Mouse (Mus musculus): ENCODE data around the gene Pcca. TPM values are rescaled to one million over a fixed set of nuclear protein-coding genes. Genes with fewer than 3 reads are reported as not detected.

Pcca gene
- polyA plus RNA-seq, 1 experiment from 2014 or later = 29.9 TPM

DNA sequence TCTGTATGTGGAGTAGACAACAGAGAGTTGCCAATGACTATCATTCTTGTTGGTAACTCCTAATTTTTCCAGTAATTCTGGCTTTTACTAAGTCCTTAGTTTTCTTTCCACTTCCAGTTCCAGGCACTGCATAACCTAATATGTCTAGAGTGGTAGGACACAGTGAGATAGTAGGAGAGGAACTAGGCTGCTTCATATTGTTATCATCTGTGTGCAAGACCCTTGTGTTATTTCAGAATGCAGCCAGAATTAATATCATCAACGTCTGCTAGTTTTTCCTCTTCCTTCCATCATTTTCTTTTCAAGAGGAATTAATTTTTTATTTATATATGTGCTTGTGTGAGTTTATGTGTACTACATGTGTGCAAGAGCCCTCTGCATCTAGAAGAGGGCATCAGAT lies 114.1 kb downstream of the Pcca start:
- Histone ChIP-seq H3K4me2 (ENCODE audit: low read length) (no peak overlapping the region), H3K36me3 (ENCODE audit: control insufficient read depth, insufficient read depth, low read length) (no peaks in the 10 kb centered on the region), H3K9ac (replicated peaks; ENCODE audit: low read length) (no peak overlapping the region), H3K9me3 (ENCODE audit: control insufficient read depth, low read length) (no peaks in the 10 kb centered on the region), H3K27ac (replicated peaks; ENCODE audit: low read depth, low read length) (no peak overlapping the region), H3K4me3 (replicated peaks; ENCODE audit: low read depth, low read length) (no peak overlapping the region), H3K4me1 (ENCODE audit: control insufficient read depth, insufficient read depth, low read length) (no peaks in the 10 kb centered on the region), H3K27me3 (ENCODE audit: control insufficient read depth, insufficient read depth, low read length) (no peaks in the 10 kb centered on the region)
- DNase-seq (no peak), ATAC-seq (ENCODE audit: low FRiP score, low TSS enrichment) (no peak)
- 93% methylated on average over 1 of the region's 1 CpGs for WGBS

DNA sequence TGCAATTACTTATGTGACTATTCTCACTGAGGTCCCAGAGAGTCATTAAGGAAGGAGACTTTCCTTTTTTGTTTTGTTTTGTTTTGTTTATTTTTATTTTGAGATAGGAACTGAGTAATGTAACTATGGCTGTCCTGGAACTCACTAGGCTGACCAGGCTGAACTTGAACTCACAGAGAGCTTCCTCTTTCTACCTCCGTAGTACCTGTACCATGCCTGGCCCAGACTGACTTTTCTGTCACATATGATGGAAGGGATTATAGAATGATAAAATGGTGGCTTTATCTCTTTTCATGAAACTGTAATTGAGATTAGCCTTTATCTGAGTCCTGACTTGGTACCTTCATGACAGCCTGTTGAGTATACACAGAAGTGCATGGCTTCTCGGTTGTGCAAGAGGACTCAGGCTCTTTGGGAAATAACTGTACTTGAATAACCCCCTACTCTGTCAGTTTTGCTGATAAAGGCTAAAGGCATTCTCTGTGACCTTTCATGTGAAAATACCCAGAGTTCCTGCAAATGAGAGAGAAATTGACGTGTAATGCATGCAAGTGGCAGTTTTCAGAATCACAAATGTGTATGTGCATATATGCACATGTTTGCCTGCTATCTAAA lies 115.3 kb downstream of the Pcca start:
- ATAC-seq (ENCODE audit: low FRiP score, low TSS enrichment) (no peak), DNase-seq (no peak)
- Histone ChIP-seq H3K36me3 (ENCODE audit: control insufficient read depth, insufficient read depth, low read length) (no peaks in the 10 kb centered on the region), H3K4me2 (ENCODE audit: low read length) (no peak overlapping the region), H3K9me3 (ENCODE audit: control insufficient read depth, low read length) (no peaks in the 10 kb centered on the region), H3K27ac (replicated peaks; ENCODE audit: low read depth, low read length) (no peak overlapping the region), H3K27me3 (ENCODE audit: control insufficient read depth, insufficient read depth, low read length) (no peaks in the 10 kb centered on the region), H3K4me1 (ENCODE audit: control insufficient read depth, insufficient read depth, low read length) (no peaks in the 10 kb centered on the region), H3K4me3 (replicated peaks; ENCODE audit: low read depth, low read length) (no peak overlapping the region), H3K9ac (replicated peaks; ENCODE audit: low read length) (no peak overlapping the region)
- WGBS = 83% methylated on average over 3 of the region's 3 CpGs

DNA sequence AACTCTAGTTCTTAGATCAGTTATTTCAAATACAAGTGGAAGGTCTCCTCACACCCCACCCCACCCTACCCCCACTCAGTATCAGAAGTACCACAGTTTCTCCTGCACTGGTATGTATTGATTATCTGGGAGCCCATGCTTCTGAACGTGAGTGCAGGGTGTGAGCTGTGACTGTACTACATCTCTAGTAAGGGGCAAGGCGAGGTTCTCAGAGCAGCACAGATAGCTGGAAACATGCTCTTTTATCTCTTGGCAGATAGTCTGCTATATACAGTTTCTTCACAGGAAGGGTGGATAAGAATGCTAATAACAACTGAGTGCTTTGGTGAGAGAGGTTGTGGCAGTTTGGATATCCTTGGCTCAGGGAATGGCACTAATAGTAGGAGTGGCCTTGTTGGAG lies 117.6 kb downstream of the Pcca start:
- Histone ChIP-seq H3K27me3 (ENCODE audit: control insufficient read depth, insufficient read depth, low read length) (no peaks in the 10 kb centered on the region), H3K9ac (replicated peaks; ENCODE audit: low read length) (no peak overlapping the region), H3K36me3 (ENCODE audit: control insufficient read depth, insufficient read depth, low read length) (no peaks in the 10 kb centered on the region), H3K4me3 (replicated peaks; ENCODE audit: low read depth, low read length) (no peak overlapping the region), H3K9me3 (ENCODE audit: control insufficient read depth, low read length) (no peaks in the 10 kb centered on the region), H3K4me1 (ENCODE audit: control insufficient read depth, insufficient read depth, low read length) (no peaks in the 10 kb centered on the region), H3K27ac (replicated peaks; ENCODE audit: low read depth, low read length) (no peak overlapping the region), H3K4me2 (ENCODE audit: low read length) (no peak overlapping the region)
- WGBS = 94% methylated on average over 2 of the region's 2 CpGs
- ATAC-seq (ENCODE audit: low FRiP score, low TSS enrichment) (no peak), DNase-seq (no peak)

DNA sequence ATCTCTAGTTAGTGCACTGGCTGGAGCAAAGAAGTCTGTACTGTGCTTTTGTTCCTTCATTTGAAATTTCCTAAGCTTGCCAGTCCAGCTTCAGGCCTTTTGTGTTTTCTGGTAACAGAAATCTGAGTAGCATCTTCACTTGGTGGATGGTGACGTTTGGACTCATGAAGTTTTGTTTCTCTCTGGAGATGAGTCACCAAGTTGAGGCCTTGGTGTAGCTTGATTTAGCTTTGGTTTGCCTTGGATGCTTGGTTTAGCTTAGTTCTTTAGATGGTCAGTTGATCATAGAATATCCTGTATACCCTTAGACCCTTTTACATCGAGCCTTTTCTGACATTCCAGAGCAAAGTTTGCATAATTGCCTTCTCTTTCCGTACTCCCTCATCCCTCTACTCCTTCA lies 141.5 kb downstream of the Pcca start:
- H3K27me3 ChIP-seq (ENCODE audit: control insufficient read depth, insufficient read depth, low read length) = no peaks in the 10 kb centered on the region
- H3K4me1 ChIP-seq (ENCODE audit: control insufficient read depth, insufficient read depth, low read length) = no peaks in the 10 kb centered on the region
- DNase-seq = no peak
- ATAC-seq (ENCODE audit: low FRiP score, low TSS enrichment) = no peak
- no peak overlapping the region for H3K27ac ChIP-seq (replicated peaks; ENCODE audit: low read depth, low read length)
- 82% methylated on average over 3 of the region's 3 CpGs for WGBS
- H3K4me2 ChIP-seq (ENCODE audit: low read length) = no peak overlapping the region
- no peaks in the 10 kb centered on the region for H3K36me3 ChIP-seq (ENCODE audit: control insufficient read depth, insufficient read depth, low read length)
- no peak overlapping the region for H3K4me3 ChIP-seq (replicated peaks; ENCODE audit: low read depth, low read length)
- H3K9ac ChIP-seq (replicated peaks; ENCODE audit: low read length) = no peak overlapping the region
- no peaks in the 10 kb centered on the region for H3K9me3 ChIP-seq (ENCODE audit: control insufficient read depth, low read length)

DNA sequence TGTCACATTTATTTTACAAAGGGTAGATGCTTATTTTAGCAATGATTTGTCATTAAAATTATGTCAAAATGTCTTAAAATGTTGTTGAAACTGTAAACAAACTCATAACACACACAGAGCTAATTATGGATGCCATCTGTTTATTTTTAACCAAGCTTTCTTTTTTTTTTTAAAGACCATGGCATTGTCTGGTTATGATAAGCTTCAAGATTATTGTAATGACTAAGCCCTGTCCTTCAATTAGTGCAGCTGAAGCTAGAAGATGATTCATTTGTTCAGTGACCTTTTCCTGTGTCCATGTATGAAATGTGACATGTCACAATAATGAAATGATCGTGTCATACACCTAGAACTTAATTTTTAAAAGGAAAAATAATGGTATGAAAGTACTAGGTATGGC lies 149.5 kb downstream of the Pcca start:
- Histone ChIP-seq H3K36me3 (ENCODE audit: control insufficient read depth, insufficient read depth, low read length) (no peaks in the 10 kb centered on the region), H3K27ac (replicated peaks; ENCODE audit: low read depth, low read length) (no peak overlapping the region), H3K9me3 (ENCODE audit: control insufficient read depth, low read length) (no peaks in the 10 kb centered on the region), H3K9ac (replicated peaks; ENCODE audit: low read length) (no peak overlapping the region), H3K27me3 (ENCODE audit: control insufficient read depth, insufficient read depth, low read length) (no peaks in the 10 kb centered on the region), H3K4me2 (ENCODE audit: low read length) (no peak overlapping the region), H3K4me1 (ENCODE audit: control insufficient read depth, insufficient read depth, low read length) (peaks cover 4% of the 10 kb centered on the region; the same call in 1 of the 2 replicates), H3K4me3 (replicated peaks; ENCODE audit: low read depth, low read length) (no peak overlapping the region)
- DNase-seq (no peak), ATAC-seq (ENCODE audit: low FRiP score, low TSS enrichment) (no peak)
- WGBS = 84% methylated on average over 1 of the region's 1 CpGs

DNA sequence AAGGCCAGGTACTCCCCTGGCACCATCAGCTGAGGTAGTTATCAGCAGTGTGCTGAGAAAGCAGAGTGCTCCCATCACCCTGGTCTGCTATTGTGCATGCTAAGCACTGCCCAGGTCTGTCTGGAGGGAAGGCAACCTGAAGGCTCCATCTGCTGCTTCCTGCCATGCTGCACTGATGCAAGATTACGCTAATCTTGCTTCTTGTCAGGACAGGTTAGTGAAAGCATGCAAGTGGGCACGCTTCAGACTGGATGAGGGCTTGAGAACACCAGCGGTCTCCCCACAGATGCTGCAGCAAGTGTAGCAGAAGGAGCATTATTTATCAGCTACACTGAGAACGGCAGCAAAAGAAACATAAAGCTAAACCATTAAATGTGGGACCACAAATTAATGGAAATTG lies 150.1 kb downstream of the Pcca start:
- H3K4me2 ChIP-seq (ENCODE audit: low read length) = no peak overlapping the region; the same call in 1 of the 2 replicates
- H3K36me3 ChIP-seq (ENCODE audit: control insufficient read depth, insufficient read depth, low read length) = no peaks in the 10 kb centered on the region
- 0 out of 2 replicates have a peak overlapping the region, but pooled peaks have one; percentile 49 for H3K27ac ChIP-seq (replicated peaks; ENCODE audit: low read depth, low read length)
- no peaks in the 10 kb centered on the region for H3K27me3 ChIP-seq (ENCODE audit: control insufficient read depth, insufficient read depth, low read length)
- peaks cover 4% of the 10 kb centered on the region; the same call in 1 of the 2 replicates for H3K4me1 ChIP-seq (ENCODE audit: control insufficient read depth, insufficient read depth, low read length)
- no peaks in the 10 kb centered on the region for H3K9me3 ChIP-seq (ENCODE audit: control insufficient read depth, low read length)
- WGBS = 63% methylated on average over 4 of the region's 4 CpGs
- H3K9ac ChIP-seq (replicated peaks; ENCODE audit: low read length) = no peak overlapping the region
- ATAC-seq (ENCODE audit: low FRiP score, low TSS enrichment) (0 out of 2 replicates have a peak, but pooled peaks have one; percentile 24), DNase-seq (peak; percentile 23)
- no peak overlapping the region for H3K4me3 ChIP-seq (replicated peaks; ENCODE audit: low read depth, low read length)

DNA sequence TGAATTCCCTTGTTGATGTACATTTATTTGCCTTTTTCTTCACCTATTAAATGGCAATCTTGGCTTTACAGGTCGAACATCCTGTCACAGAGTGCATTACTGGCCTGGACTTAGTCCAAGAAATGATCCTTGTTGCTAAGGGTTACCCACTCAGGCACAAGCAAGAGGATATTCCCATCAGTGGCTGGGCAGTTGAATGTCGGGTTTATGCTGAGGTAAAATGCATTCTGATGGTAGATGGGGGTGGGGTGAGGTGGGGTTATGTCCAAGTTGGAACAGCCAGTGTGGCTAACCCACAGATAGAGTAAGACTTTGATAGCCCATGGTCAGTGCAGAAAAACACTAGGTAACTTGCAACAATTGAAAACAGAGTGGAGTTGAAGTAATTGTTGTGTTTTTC lies 150.7 kb downstream of the Pcca start:
- DNase-seq (peak; percentile 55), ATAC-seq (ENCODE audit: low FRiP score, low TSS enrichment) (peak; percentile 46; the same call in 1 of the 2 replicates)
- Histone ChIP-seq H3K27me3 (ENCODE audit: control insufficient read depth, insufficient read depth, low read length) (no peaks in the 10 kb centered on the region), H3K9me3 (ENCODE audit: control insufficient read depth, low read length) (no peaks in the 10 kb centered on the region), H3K36me3 (ENCODE audit: control insufficient read depth, insufficient read depth, low read length) (no peaks in the 10 kb centered on the region), H3K4me2 (ENCODE audit: low read length) (no peak overlapping the region), H3K9ac (replicated peaks; ENCODE audit: low read length) (no peak overlapping the region), H3K4me1 (ENCODE audit: control insufficient read depth, insufficient read depth, low read length) (peaks cover 4% of the 10 kb centered on the region; the same call in 1 of the 2 replicates), H3K4me3 (replicated peaks; ENCODE audit: low read depth, low read length) (no peak overlapping the region), H3K27ac (replicated peaks; ENCODE audit: low read depth, low read length) (0 out of 2 replicates have a peak overlapping the region, but pooled peaks have one; percentile 49)
- WGBS = 37% methylated on average over 2 of the region's 2 CpGs

DNA sequence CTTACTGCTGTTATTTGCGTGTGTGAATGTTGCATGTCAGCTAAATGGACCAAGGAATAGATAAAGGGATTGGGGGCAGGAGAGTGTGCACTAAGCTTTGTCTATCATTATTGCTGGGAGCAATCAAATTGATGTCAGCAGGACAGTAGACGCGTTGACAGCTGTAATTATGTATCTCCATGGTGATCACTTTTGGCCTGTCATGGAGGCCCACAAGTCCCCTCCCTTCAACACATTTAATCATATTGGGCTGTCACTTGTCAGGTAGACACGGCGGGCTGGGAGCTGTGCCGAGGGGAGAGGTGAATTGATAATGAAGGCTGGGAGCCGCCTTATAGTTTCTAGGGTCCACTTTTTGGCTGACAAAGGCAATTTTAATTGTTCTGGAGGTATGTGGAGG lies 153.3 kb downstream of the Pcca start:
- H3K9me3 ChIP-seq (ENCODE audit: control insufficient read depth, low read length) = no peaks in the 10 kb centered on the region
- H3K4me3 ChIP-seq (replicated peaks; ENCODE audit: low read depth, low read length) = no peak overlapping the region
- H3K27ac ChIP-seq (replicated peaks; ENCODE audit: low read depth, low read length) = no peak overlapping the region
- no peak overlapping the region for H3K4me2 ChIP-seq (ENCODE audit: low read length)
- WGBS = 50% methylated on average over 7 of the region's 7 CpGs
- no peak for DNase-seq
- peaks cover 4% of the 10 kb centered on the region; the same call in 1 of the 2 replicates for H3K4me1 ChIP-seq (ENCODE audit: control insufficient read depth, insufficient read depth, low read length)
- H3K9ac ChIP-seq (replicated peaks; ENCODE audit: low read length) = no peak overlapping the region
- no peaks in the 10 kb centered on the region for H3K36me3 ChIP-seq (ENCODE audit: control insufficient read depth, insufficient read depth, low read length)
- no peaks in the 10 kb centered on the region for H3K27me3 ChIP-seq (ENCODE audit: control insufficient read depth, insufficient read depth, low read length)
- no peak for ATAC-seq (ENCODE audit: low FRiP score, low TSS enrichment)

DNA sequence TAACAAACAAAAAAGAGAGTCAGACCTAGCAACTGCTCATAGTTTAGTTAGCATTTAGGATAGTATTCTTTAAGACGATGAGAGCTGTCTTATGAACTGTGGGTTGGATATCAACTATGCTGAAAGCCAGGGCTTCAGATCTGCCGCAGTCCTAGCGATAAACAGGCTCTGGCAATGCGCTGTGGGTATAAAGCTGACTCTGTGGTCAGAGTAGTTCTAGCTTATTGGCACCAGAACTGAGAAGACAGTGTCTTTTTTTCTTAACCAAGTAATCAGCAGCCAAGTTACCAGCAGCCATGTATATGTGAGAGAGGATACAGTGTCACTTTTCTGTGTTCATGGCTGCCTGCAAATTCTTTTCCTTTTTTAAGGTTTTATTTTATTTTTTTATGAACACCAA lies 154.3 kb downstream of the Pcca start:
- no peak overlapping the region for H3K9ac ChIP-seq (replicated peaks; ENCODE audit: low read length)
- no peak for ATAC-seq (ENCODE audit: low FRiP score, low TSS enrichment)
- H3K4me2 ChIP-seq (ENCODE audit: low read length) = no peak overlapping the region
- no peak overlapping the region for H3K27ac ChIP-seq (replicated peaks; ENCODE audit: low read depth, low read length)
- DNase-seq = no peak
- peaks cover 4% of the 10 kb centered on the region; the same call in 1 of the 2 replicates for H3K4me1 ChIP-seq (ENCODE audit: control insufficient read depth, insufficient read depth, low read length)
- no peak overlapping the region for H3K4me3 ChIP-seq (replicated peaks; ENCODE audit: low read depth, low read length)
- H3K9me3 ChIP-seq (ENCODE audit: control insufficient read depth, low read length) = no peaks in the 10 kb centered on the region
- WGBS = 94% methylated on average over 4 of the region's 4 CpGs
- H3K27me3 ChIP-seq (ENCODE audit: control insufficient read depth, insufficient read depth, low read length) = no peaks in the 10 kb centered on the region
- H3K36me3 ChIP-seq (ENCODE audit: control insufficient read depth, insufficient read depth, low read length) = no peaks in the 10 kb centered on the region
